Mouse (Mus musculus): ENCODE measurements around the gene Dnah7b. TPM values are rescaled to one million over a fixed set of nuclear protein-coding genes. Genes with fewer than 3 reads are reported as not detected.
"Not testable (repeated sequence)": the region's sequence is repeated elsewhere in the genome, so short reads cannot be mapped to it uniquely, and the experiment has no call there.

Dnah7b gene
- polyA plus RNA-seq, 1 experiment from 2014 or later: 2.3 TPM

DNA sequence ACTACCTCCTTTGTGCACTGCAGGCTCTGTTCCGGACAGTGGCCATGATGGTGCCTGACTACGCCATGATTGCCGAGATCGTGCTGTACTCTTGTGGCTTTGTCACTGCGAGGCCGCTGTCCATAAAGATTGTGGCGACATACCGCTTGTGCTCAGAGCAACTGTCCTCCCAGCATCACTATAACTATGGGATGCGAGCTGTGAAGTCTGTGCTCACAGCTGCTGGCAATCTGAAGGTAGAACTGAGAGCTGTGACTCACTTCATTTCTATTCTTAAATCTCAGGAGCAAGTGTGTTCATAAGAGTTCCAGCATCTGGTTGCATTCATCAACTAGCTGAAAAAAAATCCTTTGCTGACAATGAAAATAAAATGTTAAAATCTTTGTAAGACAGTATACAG, 135.1 kb downstream of the Dnah7b start:
- 94% methylated on average over 9 of the region's 9 CpGs for WGBS
- H3K9me3 ChIP-seq; H3K4me3 ChIP-seq; DNase-seq (ENCODE audit: low spot score); H3K36me3 ChIP-seq; H3K27me3 ChIP-seq (ENCODE audit: insufficient read depth, poor library complexity, severe bottlenecking); H3K4me1 ChIP-seq (replicated peaks); H3K27ac ChIP-seq: not testable (repeated sequence)

GRCm38 (mm10) chr1:46210014-46210588, 144.0 kb downstream of the Dnah7b start:
- H3K9me3 ChIP-seq; H3K27me3 ChIP-seq (ENCODE audit: insufficient read depth, poor library complexity, severe bottlenecking); H3K36me3 ChIP-seq; DNase-seq (ENCODE audit: low spot score); H3K27ac ChIP-seq; H3K4me3 ChIP-seq; H3K4me1 ChIP-seq (replicated peaks): not testable (repeated sequence)
- WGBS: 68% methylated on average over 2 of the region's 2 CpGs

GRCm38 (mm10) chr1:46222704-46223103, 156.6 kb downstream of the Dnah7b start:
- not testable (repeated sequence) for DNase-seq (ENCODE audit: low spot score); H3K9me3 ChIP-seq; H3K36me3 ChIP-seq; H3K4me3 ChIP-seq; H3K27me3 ChIP-seq (ENCODE audit: insufficient read depth, poor library complexity, severe bottlenecking); H3K4me1 ChIP-seq (replicated peaks); H3K27ac ChIP-seq
- 81% methylated on average over 2 of the region's 2 CpGs for WGBS

GRCm38 (mm10) chr1:46226136-46226535, 160.0 kb downstream of the Dnah7b start:
- not testable (repeated sequence) for H3K36me3 ChIP-seq; H3K9me3 ChIP-seq; H3K4me3 ChIP-seq; H3K4me1 ChIP-seq (replicated peaks); H3K27me3 ChIP-seq (ENCODE audit: insufficient read depth, poor library complexity, severe bottlenecking); H3K27ac ChIP-seq; DNase-seq (ENCODE audit: low spot score)

- H3K4me3 ChIP-seq; H3K9me3 ChIP-seq; H3K36me3 ChIP-seq; DNase-seq (ENCODE audit: low spot score); H3K4me1 ChIP-seq (replicated peaks); H3K27ac ChIP-seq; H3K27me3 ChIP-seq (ENCODE audit: insufficient read depth, poor library complexity, severe bottlenecking): not testable (repeated sequence)
- 76% methylated on average over 2 of the region's 2 CpGs for WGBS
Observed at GRCm38 (mm10) chr1:46268841-46269240, 202.7 kb downstream of the Dnah7b start.

DNA sequence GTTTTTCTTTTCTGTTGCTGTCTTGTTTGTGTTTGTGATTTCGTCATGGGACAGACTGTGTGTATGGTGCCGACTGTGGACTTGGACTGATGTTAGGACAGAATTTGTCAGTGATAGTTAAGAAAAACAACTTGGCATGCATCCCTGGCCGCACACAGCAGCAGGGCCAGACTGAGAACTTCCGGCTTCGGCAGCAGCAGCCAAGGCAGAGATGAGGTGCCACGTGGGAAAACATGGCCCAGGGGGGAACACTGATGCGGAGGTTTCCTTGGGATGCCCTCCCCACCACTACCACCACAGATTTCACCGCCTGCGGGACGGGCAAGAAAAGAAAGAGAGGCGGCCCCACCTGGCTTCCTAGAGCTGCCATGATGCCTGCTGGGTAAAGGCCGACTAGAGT, 205.8 kb downstream of the Dnah7b start:
- Histone ChIP-seq H3K36me3 (no peaks in the 10 kb centered on the region), H3K27me3 (ENCODE audit: insufficient read depth, poor library complexity, severe bottlenecking) (no peaks in the 10 kb centered on the region), H3K4me1 (replicated peaks) (no peaks in the 10 kb centered on the region), H3K4me3 (no peak overlapping the region), H3K9me3 (no peaks in the 10 kb centered on the region), H3K27ac (no peak overlapping the region)
- 85% methylated on average over 12 of the region's 12 CpGs for WGBS
- DNase-seq (ENCODE audit: low spot score): no peak

DNA sequence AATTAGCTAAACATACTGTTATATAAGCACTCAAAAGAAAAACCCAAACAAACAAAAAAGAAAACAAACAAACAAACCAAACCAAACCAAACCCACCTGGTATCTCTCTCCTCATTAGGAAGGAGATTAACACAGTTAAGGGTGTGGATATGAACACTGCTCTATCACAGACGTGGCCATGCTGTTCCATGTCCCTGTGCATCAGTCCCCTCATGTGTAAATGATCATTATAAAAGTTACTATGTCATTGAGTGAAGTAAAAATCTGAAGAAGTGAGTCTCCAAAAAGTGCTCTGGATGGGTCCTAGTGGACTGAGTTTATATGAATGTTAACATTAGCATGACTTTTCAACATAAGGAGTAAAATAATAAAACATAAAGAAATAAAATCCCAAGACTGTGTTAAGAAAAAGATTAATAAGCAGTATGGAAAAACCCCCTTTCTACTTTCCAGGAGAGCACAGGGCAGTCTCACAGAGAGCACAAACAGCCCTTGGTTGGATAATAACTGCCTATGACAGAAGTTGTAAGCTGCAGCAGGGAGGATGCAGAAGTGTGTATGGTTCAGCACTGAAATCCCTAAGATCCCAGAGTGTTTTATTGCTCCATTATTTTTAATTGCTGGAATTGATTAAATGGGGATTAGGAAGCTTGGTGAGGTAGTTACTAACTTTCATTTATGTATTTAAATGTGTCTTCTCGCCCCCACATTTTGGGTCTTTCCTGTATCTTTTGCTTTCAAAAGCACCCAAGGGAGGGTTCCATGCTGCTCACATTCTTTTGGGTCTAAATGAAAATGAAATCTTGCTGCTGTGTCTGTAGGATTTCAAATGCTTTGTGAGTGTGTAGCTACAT, 212.2 kb downstream of the Dnah7b start:
- H3K36me3 ChIP-seq; H3K4me1 ChIP-seq (replicated peaks); H3K27ac ChIP-seq; DNase-seq (ENCODE audit: low spot score); H3K4me3 ChIP-seq; H3K27me3 ChIP-seq (ENCODE audit: insufficient read depth, poor library complexity, severe bottlenecking); H3K9me3 ChIP-seq: not testable (repeated sequence)
- 68% methylated on average over 2 of the region's 2 CpGs for WGBS

DNA sequence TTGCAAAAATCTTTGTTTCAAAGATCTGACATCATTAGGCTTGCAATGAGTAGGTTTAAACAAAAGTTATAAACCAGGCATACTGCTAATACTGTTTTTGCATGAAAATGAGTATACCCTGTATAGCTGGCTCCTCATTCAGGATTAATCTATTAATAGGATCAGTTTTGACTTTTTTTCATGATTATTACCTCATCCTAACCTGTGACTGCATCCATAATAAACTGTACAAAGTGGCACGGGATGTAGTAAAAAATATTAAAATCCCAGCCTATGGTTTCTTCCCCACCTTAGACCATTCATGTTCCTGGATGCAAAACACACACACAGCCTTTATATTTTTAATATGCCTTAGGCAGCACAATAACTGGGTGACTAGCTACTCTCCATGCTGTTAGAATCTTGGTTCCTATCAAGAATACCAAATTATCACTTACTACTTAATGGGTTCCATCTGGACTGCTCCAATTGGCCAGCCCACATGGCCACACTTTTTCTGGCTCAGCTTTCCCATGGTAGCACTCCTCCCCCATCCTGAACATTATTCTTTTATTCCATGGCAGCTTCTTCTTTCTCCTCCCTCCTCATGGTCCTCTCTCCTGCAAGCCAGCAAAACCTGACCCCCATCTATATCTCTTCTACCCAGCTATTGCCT, 212.9 kb downstream of the Dnah7b start:
- DNase-seq (ENCODE audit: low spot score); H3K36me3 ChIP-seq; H3K9me3 ChIP-seq; H3K4me1 ChIP-seq (replicated peaks); H3K4me3 ChIP-seq; H3K27me3 ChIP-seq (ENCODE audit: insufficient read depth, poor library complexity, severe bottlenecking); H3K27ac ChIP-seq: not testable (repeated sequence)
- WGBS: 90% methylated on average over 1 of the region's 1 CpGs

GRCm38 (mm10) chr1:46294451-46294850, 228.3 kb downstream of the Dnah7b start:
- not testable (repeated sequence) for H3K27ac ChIP-seq; DNase-seq (ENCODE audit: low spot score); H3K4me3 ChIP-seq; H3K36me3 ChIP-seq; H3K4me1 ChIP-seq (replicated peaks); H3K27me3 ChIP-seq (ENCODE audit: insufficient read depth, poor library complexity, severe bottlenecking); H3K9me3 ChIP-seq
- WGBS: 88% methylated on average over 2 of the region's 2 CpGs

DNA sequence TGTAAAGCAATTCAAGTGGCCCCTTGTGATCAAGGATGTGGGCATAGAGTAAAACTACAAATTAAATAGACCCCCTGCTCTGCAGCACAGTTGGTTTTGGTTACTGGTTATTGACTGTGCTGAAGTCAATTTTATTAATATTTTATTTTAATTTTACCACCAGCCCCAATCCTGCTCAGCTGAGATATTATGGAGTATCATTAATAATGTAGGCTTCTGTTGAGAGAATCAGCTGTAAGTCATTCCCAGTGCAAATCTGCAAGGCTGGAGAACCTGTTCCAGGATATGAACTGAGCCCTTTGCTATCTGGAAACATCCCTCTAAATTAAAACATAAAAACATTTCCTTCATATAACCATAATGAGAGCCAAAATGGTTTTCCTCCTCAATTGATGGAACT, 259.8 kb downstream of the Dnah7b start:
- not testable (repeated sequence) for H3K27me3 ChIP-seq (ENCODE audit: insufficient read depth, poor library complexity, severe bottlenecking); H3K36me3 ChIP-seq

DNA sequence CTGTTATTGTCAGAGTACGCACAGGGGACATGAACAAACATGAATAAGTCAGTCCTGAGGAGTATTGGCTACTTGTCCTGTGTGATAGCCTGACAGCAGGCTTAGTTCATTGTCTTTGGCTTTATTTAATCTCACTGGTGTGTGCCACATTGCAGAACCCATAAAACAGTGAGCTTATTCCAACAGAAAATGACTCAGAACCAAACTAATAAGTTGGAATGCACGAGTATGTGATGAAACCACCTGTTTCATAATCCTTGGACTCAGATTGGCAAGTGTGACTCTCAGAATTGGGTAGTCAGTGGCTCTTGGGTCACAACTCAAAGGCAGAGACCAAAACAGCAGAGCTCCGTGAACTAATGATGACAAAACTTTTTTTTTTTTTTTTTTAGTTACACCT, 279.2 kb downstream of the Dnah7b start:
- not testable (repeated sequence) for DNase-seq (ENCODE audit: low spot score); H3K9me3 ChIP-seq; H3K4me1 ChIP-seq (replicated peaks); H3K4me3 ChIP-seq; H3K27ac ChIP-seq; H3K36me3 ChIP-seq; H3K27me3 ChIP-seq (ENCODE audit: insufficient read depth, poor library complexity, severe bottlenecking)
- WGBS: 92% methylated on average over 3 of the region's 3 CpGs

More for the DNA sequence above, 259.8 kb downstream of the Dnah7b start:
- not testable (repeated sequence) for H3K9me3 ChIP-seq; H3K4me1 ChIP-seq (replicated peaks); H3K4me3 ChIP-seq; H3K27ac ChIP-seq; DNase-seq (ENCODE audit: low spot score)

GRCm38 (mm10) chr1:46380641-46381040, 314.5 kb downstream of the Dnah7b start:
- not testable (repeated sequence) for H3K4me3 ChIP-seq; H3K4me1 ChIP-seq (replicated peaks); H3K36me3 ChIP-seq; H3K27ac ChIP-seq; DNase-seq (ENCODE audit: low spot score); H3K27me3 ChIP-seq (ENCODE audit: insufficient read depth, poor library complexity, severe bottlenecking); H3K9me3 ChIP-seq
- 86% methylated on average over 3 of the region's 3 CpGs for WGBS

GRCm38 (mm10) chr1:46394681-46395297, 328.7 kb downstream of the Dnah7b start:
- H3K36me3 ChIP-seq; H3K4me3 ChIP-seq; H3K9me3 ChIP-seq; H3K4me1 ChIP-seq (replicated peaks); H3K27me3 ChIP-seq (ENCODE audit: insufficient read depth, poor library complexity, severe bottlenecking); DNase-seq (ENCODE audit: low spot score); H3K27ac ChIP-seq: not testable (repeated sequence)
- WGBS: 65% methylated on average over 3 of the region's 4 CpGs
